Mouse (Mus musculus): ENCODE data around the gene 2410015M20Rik.

- 0 out of 2 replicates have a peak, but pooled peaks have one; percentile 4 for TF ChIP-seq POLR2A (IDR thresholded peaks at IDR 0.05; ENCODE audit: low read depth, low read length)
- TF ChIP-seq CTCF (IDR thresholded peaks at IDR 0.05; ENCODE audit: borderline replicate concordance, insufficient read depth, low read length): no peak
These were observed 1.8 kb upstream of the 2410015M20Rik start for GRCm38 (mm10) chr17:56611323-56611722.
